Comparison of ENCODE assay signal across 18 mouse cellular contexts in genomic region chr1:43130219-43130981, GRCm38 (mm10). TPM values are rescaled to one million over a fixed set of nuclear protein-coding genes. Genes with fewer than 3 reads are reported as not detected.
DNase-seq lines count a peak whose midpoint lies in the region; ATAC-seq and TF ChIP-seq lines count a peak whose summit lies in the region.
"Had no signal": no experiment of that assay in that cellular context is flagged by ENCODE, and none has a peak within 500 bp of the region (broad histone marks: within the 10 kb centered on the region; RNA-seq: fewer than 3 reads in every experiment).

No protein-coding gene starts in this region.

- no peaks in the 10 kb centered on the region for H3K27me3 ChIP-seq in forebrain, postnatal 0 days (ENCODE audit: insufficient read depth, low read length)
- no peaks in the 10 kb centered on the region for H3K27me3 ChIP-seq in forebrain, embryonic 14.5 days (replicated peaks; ENCODE audit: control insufficient read depth, insufficient read depth, low read length)
- H3K27me3 ChIP-seq: embryonic facial prominence, embryonic 12.5 days; heart, embryonic 12.5 days; midbrain, embryonic 13.5 days; neural tube, embryonic 13.5 days had no signal

- H3K4me3 ChIP-seq in forebrain, postnatal 0 days (ENCODE audit: low read depth, low read length), result no peak overlapping the region
- H3K4me3 ChIP-seq in forebrain, embryonic 14.5 days (ENCODE audit: low read depth, low read length), result no peak overlapping the region
- H3K4me3 ChIP-seq: embryonic facial prominence, embryonic 12.5 days; heart, embryonic 12.5 days; midbrain, embryonic 13.5 days; neural tube, embryonic 13.5 days had no signal

- H3K27ac ChIP-seq in forebrain, postnatal 0 days (ENCODE audit: low read depth, low read length), result no peak overlapping the region
- no peak overlapping the region; the same call in 1 of the 2 replicates for H3K27ac ChIP-seq in forebrain, embryonic 14.5 days (ENCODE audit: low read depth, low read length)
- H3K27ac ChIP-seq: embryonic facial prominence, embryonic 12.5 days; midbrain, embryonic 13.5 days; neural tube, embryonic 13.5 days had no signal

- DNase-seq in forebrain, postnatal 0 days, result peak; percentile 26
- no peak for DNase-seq in forebrain, embryonic 14.5 days (ENCODE audit: low spot score)
- peak; percentile 37 for DNase-seq in layer of hippocampus, adult 11-12 months (ENCODE audit: low spot score)
- no peak for DNase-seq in layer of hippocampus, postnatal 25 days (ENCODE audit: extremely low spot score in 1 of 2, low spot score in 1 of 2)
- DNase-seq in layer of hippocampus, adult 9-10 months (ENCODE audit: low spot score), result peak; percentile 47
- DNase-seq in lung, postnatal 4 days, result no peak
- no peak for DNase-seq in urinary bladder, postnatal 4 days (ENCODE audit: low spot score in 2 of 2)
- DNase-seq: cerebellum, adult 9-10 months; gastrocnemius, postnatal 14 days; kidney, adult 11 months; left cerebral cortex, postnatal 4 days; liver had no signal

- H3K36me3 ChIP-seq in forebrain, postnatal 0 days (ENCODE audit: insufficient read depth), result peaks cover 8% of the 10 kb centered on the region; the same call in 1 of the 2 replicates
- no peaks in the 10 kb centered on the region for H3K36me3 ChIP-seq in forebrain, embryonic 14.5 days (ENCODE audit: control insufficient read depth, insufficient read depth, low read length)

- no peak for TF ChIP-seq CTCF in forebrain, postnatal 0 days (IDR thresholded peaks at IDR 0.05; ENCODE audit: low read depth)

- H3K9ac ChIP-seq in forebrain, postnatal 0 days, result no peak overlapping the region
- H3K9ac ChIP-seq in forebrain, embryonic 14.5 days (ENCODE audit: low read length), result no peak overlapping the region
- H3K9ac ChIP-seq: embryonic facial prominence, embryonic 12.5 days; heart, embryonic 12.5 days; midbrain, embryonic 13.5 days; neural tube, embryonic 13.5 days had no signal

- 73% methylated on average over 5 of the region's 5 CpGs for WGBS in forebrain, postnatal 0 days
- 67% methylated on average over 5 of the region's 5 CpGs for WGBS in forebrain, embryonic 14.5 days

- H3K4me2 ChIP-seq in forebrain, postnatal 0 days (ENCODE audit: low read depth), result no peak overlapping the region
- H3K4me2 ChIP-seq in forebrain, embryonic 14.5 days (ENCODE audit: low read length), result no peak overlapping the region
- H3K4me2 ChIP-seq: embryonic facial prominence, embryonic 12.5 days; heart, embryonic 12.5 days; midbrain, embryonic 13.5 days; neural tube, embryonic 13.5 days had no signal

- no peaks in the 10 kb centered on the region for H3K4me1 ChIP-seq in forebrain, postnatal 0 days (ENCODE audit: insufficient read depth)
- no peaks in the 10 kb centered on the region for H3K4me1 ChIP-seq in forebrain, embryonic 14.5 days (ENCODE audit: control insufficient read depth, insufficient read depth, low read length)
- H3K4me1 ChIP-seq: embryonic facial prominence, embryonic 12.5 days; midbrain, embryonic 13.5 days; neural tube, embryonic 13.5 days had no signal

- no peak; the same call in 1 of the 2 replicates for ATAC-seq in forebrain, postnatal 0 days
- no peak; the same call in 1 of the 2 replicates for ATAC-seq in forebrain, embryonic 14.5 days
- peak; percentile 28 for ATAC-seq in activated CD4-positive, CD25-positive, alpha-beta regulatory T cell, adult 4 months
- ATAC-seq: lung, postnatal 0 days; midbrain, embryonic 13.5 days had no signal

- H3K9me3 ChIP-seq in forebrain, postnatal 0 days (ENCODE audit: low read length), result no peaks in the 10 kb centered on the region
- H3K9me3 ChIP-seq in forebrain, embryonic 14.5 days (replicated peaks; ENCODE audit: control insufficient read depth, low read length), result no peaks in the 10 kb centered on the region
- H3K9me3 ChIP-seq: embryonic facial prominence, embryonic 12.5 days; heart, embryonic 12.5 days; midbrain, embryonic 13.5 days; neural tube, embryonic 13.5 days had no signal

RNA-seq across cellular contexts. Expression of gene AI597479, which starts 31.9 kb away (rescaled TPM):
- 45.7 and 46.7 TPM in 2 replicates for total RNA-seq in forebrain, postnatal 0 days (2014; rRNA removed)
- 28.4 and 37.0 TPM in 2 replicates for polyA plus RNA-seq in forebrain, postnatal 0 days (2015; fragmentation: Nextera tagmentation; extraction: Ambion mirVana)
- polyA plus RNA-seq in forebrain, embryonic 14.5 days (2014; fragmentation: Nextera tagmentation; extraction: Ambion mirVana), result 50.4 and 54.4 TPM in 2 replicates
- 10 to 100 TPM; 23.5 to 25.6 TPM for total RNA-seq in layer of hippocampus, postnatal 25 days (2021)
- polyA plus RNA-seq in activated CD4-positive, CD25-positive, alpha-beta regulatory T cell, adult 4 months (2017; shearing (Covaris generic)), result 10 to 100 TPM; 16.9 to 17.2 TPM

RNA-seq across cellular contexts. Expression of gene Tgfbrap1, which starts 32.0 kb away (rescaled TPM):
- total RNA-seq in forebrain, postnatal 0 days (2014; rRNA removed), result 32.8 and 39.3 TPM in 2 replicates
- polyA plus RNA-seq in forebrain, postnatal 0 days (2015; fragmentation: Nextera tagmentation; extraction: Ambion mirVana), result 12.8 and 15.8 TPM in 2 replicates
- polyA plus RNA-seq in forebrain, embryonic 14.5 days (2014; fragmentation: Nextera tagmentation; extraction: Ambion mirVana), result 12.9 and 16.3 TPM in 2 replicates
- 10 to 100 TPM; 39.8 to 42.4 TPM for total RNA-seq in layer of hippocampus, postnatal 25 days (2021)
- polyA plus RNA-seq in activated CD4-positive, CD25-positive, alpha-beta regulatory T cell, adult 4 months (2017; shearing (Covaris generic)), result 1 to 10 TPM; 4.8 to 6.5 TPM

Comparison
In these comparisons a context has a peak if more than half of its experiments do, and no peak if none do; other contexts are left out.
1. DNase-seq: peak in forebrain, postnatal 0 days (single experiment), layer of hippocampus, adult 11-12 months (single experiment) and layer of hippocampus, adult 9-10 months (single experiment); none in forebrain, embryonic 14.5 days (single experiment), layer of hippocampus, postnatal 25 days (0 of 2), lung, postnatal 4 days (0 of 2) and urinary bladder, postnatal 4 days (0 of 2).